Mouse (Mus musculus): ENCODE data around the gene Moxd1.
A peak's percentile ranks its signal among the peaks of the same experiment; 100 is the strongest.

The Moxd1 gene

GRCm38 (mm10) chr10:24223449-24224143, at the start of gene Moxd1:
Moxd1 (plus strand) TSS chr10:24223517.
- peak; percentile 35 to 36 for DNase-seq

GRCm38 (mm10) chr10:24190392-24190791, 32.9 kb upstream of the Moxd1 start:
- no peak for DNase-seq

DNA sequence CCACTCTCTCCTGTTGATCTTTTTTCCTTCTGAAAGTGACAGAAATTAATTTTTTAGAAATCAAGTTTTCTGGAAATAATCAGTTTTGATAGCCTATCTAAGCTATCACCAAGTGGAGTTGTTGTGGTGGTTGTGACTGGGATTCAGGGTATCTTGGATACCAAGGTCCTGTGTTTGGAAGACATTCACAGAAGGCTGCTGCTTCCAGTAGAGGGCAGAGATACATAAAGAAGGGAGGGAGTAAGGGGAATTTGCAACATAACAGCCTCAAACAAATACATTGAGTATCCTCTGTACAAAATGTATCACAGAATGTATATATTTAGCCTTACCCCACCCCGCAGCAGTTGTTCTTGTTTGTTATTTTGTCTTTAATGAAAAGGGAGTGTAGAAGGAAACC, 31.3 kb upstream of the Moxd1 start:
- DNase-seq = no peak

- no peak for DNase-seq
Measured at GRCm38 (mm10) chr10:24199303-24199702, 24.0 kb upstream of the Moxd1 start.

- DNase-seq = no peak
Measured at GRCm38 (mm10) chr10:24200099-24200498, 23.2 kb upstream of the Moxd1 start.

- DNase-seq = no peak
Measured at GRCm38 (mm10) chr10:24210075-24210474, 13.2 kb upstream of the Moxd1 start.

DNA sequence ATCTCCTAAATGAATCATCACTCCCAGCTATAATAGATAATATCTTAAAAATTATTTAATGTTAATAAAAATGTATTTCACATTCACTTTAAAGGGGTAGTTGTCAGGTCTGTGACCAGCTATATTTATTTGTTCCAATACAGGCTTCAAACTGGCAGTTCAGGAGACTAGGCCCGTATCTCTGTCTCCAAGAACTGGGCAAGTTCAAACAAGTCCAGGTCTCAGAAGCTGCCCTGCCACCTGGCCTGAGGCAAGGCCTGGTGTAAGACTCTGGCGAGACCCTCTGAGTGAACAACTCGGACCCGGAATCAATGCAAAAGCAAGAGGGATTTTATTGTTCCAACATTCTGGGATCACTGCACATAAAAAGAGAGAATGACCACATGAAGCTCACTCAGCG, 10.0 kb upstream of the Moxd1 start:
- DNase-seq = no peak

- DNase-seq = peak in 1 of 2 experiments; percentile 8
Measured at GRCm38 (mm10) chr10:24217558-24218268, 5.6 kb upstream of the Moxd1 start.

- DNase-seq = no peak
Measured at GRCm38 (mm10) chr10:24220931-24221330, 2.4 kb upstream of the Moxd1 start.

DNA sequence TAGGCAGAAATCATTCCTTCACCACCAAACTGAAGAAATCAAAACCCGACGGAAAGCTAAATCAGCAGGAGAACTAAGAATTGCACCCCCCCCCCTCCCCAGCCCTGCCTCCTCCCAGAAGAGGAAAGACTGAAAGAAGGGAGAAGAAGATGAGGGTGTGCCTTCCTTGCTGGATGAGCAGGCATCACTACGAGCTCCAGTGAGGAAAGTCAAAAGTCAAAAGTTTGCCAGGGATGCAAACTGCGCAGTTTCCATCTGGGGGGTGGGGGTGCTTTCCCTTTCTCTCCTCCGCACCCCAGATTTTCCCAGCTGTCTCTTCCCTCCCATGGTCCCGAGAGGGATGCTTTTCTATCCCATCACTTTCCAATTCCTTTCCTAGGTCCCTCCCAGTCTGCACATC, 406 bp upstream of the Moxd1 start:
- DNase-seq = no peak

DNA sequence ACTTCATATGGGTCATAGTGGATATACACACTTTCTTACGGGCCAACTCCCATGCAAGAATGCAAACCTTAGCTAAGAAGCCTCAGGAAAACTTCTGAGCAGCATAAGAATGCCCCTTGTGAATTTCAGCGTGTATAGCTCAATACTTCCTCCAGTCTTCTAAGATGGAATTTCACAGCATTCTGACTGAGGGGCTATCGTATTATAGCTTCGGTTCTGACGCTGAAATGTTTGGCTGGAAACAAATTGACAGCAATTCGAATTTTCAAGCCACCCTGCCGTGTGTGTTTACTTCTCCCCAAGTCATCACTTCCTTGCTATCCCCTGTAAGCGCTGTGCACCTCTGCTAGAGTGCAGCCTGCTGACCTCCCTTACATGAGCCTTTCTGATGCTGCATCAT, 1.3 kb downstream of the Moxd1 start:
- no peak for DNase-seq

- DNase-seq = no peak
Measured at GRCm38 (mm10) chr10:24228318-24229183, 5.2 kb downstream of the Moxd1 start.

DNA sequence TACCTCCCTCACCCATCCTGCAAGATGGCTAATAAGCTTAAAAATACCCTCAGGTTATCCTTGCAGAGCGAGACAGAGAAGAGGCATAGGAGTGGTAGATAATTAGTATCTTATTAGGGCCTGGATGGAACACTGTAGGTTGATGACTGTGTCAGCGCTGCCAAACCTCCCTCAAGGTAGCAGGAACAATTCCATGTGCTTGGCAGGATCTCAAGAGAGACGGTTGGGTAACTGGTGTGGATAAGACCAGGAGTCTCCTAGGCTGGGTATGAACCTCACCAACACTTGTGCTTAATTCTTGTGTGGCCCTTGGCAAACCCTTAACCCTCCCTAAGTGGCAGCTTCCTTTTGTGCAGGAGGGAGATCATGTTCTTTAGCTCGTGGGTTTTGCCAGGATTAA, 9.0 kb downstream of the Moxd1 start:
- no peak for DNase-seq

DNA sequence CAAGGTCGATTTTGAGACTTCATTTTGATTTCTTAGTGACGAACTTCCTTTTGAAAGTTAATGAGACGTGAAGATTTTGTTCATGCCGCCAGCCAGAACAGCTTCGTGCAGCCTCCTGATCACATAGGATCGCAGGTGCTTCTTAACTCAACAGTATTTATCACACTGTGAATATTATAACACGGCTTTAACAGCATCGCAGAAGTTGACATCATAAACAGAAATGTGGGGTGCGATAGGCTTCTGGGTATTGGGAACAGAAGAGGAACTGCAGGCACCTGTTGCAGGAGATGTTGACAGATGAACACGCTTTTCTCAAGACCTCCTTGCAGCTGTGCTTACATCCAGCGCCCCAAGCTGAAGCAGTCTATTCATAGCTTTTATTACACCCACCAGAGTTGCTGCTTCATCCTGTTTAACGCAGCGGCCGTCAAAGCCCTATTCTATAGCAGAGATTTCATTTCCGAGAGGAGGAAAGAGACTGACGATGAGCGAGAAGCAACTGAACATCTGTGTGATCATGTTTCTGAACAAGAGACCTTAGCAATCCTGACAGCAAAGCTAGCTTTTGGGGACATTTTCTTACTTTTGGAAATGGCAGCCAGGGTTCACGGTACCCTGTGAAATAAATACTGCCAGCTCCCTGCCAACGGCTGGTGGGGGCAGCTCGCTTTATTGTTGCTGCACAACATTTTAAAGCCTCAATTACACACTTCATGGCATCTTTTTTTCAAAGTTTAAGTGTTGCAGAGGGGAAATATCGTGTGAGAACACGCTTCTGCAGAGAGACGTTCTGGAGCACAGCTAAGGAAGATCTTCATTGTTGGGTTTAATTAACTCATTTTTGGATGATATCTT, 12.3 kb downstream of the Moxd1 start:
- DNase-seq = no peak

- DNase-seq = no peak
Measured at GRCm38 (mm10) chr10:24246815-24247214, 23.5 kb downstream of the Moxd1 start.

GRCm38 (mm10) chr10:24248116-24248515, 24.8 kb downstream of the Moxd1 start:
- no peak for DNase-seq

DNA sequence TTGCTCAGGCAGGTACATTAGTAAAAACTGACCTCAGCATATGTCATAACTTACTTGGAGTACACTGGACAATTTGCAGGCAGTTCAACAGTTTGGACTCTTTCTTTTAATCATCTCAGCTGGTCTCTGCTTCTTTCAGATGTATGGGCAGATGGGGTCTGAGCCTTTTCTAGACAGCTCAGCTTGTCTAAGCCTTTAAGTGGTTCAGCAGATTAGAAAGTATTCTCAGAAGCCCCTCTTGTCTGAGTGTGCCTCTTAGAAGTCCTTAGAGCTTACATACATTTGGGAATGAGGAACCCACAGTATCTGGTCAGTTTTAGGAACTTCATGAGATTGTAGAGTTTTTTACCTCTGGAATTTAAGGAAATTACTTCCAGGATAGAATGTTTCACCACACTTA, 28.3 kb downstream of the Moxd1 start:
- no peak for DNase-seq

DNA sequence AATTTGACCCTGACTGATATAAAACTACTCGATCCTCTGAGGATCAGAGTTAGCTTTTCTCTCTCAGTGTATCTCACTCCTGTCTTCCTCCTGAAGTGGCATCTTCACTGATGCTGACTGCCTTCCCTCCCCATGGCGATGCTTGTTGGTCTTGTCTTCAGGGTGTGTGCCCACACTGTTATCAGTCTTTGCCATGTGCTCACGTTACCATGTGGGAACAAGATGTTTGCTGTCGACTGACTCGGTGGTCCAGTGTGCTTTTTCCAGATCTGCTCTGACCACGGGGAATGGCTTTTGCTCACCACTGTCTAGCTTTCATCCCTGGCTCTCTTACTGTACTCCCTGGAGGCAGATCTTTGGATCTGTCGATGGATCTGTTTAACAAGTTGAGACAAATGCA, 34.8 kb downstream of the Moxd1 start:
- no peak for DNase-seq

DNA sequence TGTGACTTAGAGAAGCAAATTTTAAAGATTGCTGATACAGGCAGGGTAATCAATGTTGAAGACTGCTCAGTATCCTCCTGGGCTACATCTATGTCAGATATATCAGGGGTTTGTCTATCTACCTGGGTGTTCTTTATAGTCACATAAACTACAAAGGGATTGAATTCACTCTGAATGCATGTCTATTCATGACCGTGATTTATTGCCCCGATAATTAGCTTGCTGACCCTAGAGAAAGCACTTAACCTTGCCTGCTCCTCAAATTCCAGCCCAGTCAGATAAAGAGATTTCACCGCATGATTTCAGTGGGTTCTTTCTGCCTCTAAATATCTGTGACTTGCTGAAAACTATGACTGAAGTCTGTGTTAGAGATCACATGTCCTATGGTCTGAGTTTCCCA, 35.6 kb downstream of the Moxd1 start:
- no peak for DNase-seq

DNA sequence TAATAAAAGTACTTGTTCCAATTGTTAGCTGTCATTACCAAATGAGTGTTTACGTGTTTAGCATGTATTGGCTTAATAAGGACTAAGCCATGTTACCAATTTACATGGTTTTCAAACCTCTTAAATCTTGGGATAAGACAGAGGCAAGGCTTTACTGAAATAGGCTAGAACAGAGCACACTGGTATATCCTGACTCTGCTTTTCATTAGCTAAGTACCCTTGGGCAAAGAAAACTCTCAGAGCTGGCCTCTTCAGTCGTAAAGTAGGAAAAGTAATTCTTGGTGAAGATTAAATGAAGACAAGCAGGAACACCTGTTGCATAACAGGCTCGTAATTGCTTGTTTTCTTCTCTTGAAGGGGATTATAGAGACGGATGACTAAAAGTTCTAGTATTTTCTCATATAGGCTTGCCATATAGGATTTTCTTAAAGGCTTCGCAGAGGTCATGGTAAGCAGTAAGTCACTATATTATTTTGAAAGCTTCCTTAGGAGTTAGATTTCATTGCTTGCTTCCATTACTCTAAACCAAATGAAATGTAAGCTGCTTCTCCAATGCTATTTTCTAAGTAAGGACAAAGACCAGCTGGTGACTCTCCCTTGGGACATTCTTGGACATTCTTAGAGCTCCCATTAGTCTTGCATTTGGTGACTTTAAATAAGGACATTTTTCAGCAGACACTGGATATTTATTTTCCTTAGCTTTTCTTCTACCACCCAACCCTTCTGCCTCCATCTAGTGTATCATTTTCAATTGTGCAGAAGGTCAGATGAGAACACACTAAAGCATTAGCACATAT, 36.7 kb downstream of the Moxd1 start:
- DNase-seq = no peak

GRCm38 (mm10) chr10:24267520-24267919, 44.2 kb downstream of the Moxd1 start:
- DNase-seq = no peak
